Mouse (Mus musculus) olfactory bulb, adult 2 months (tissue): ENCODE results near the gene Gje1.

Source experiments
- CTCF ChIP-seq: fragments of 200-500 bp; IDR thresholded peaks from 2 replicates; pipeline ENCODE4 v1.5.1; 2012; ENCODE audit warnings: low read depth, mild to moderate bottlenecking, low read length, moderate library complexity; ENCODE audit not compliant: insufficient read depth
- POLR2A ChIP-seq: fragments of 200-500 bp; IDR thresholded peaks from 2 replicates; pipeline ENCODE4 v1.6.1; 2012; ENCODE audit warnings: mild to moderate bottlenecking, low read depth, low read length, moderate library complexity; ENCODE audit not compliant: insufficient read depth

DNA sequence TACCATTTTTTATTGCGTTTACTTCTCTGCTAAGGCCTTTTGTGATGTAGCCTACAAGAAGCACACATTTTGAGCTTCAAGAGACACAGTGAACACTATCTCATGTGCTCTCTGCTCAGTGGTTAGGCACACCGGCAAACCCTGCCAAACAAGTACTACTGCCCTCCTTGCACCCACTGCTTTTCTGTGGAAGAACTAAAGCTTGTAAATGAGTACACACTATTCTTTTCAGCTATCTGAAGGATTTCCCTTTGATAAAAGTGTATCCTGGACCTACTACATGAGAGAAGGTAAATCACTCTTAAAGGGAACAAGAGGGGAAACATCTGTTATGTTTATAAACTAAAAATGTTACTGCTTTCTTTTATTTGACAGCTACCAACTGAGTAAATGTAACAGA, 51.9 kb downstream of the Gje1 start:
- TF ChIP-seq CTCF, result no peak
- TF ChIP-seq POLR2A, result no peak
